Mouse (Mus musculus) embryonic fibroblast, embryonic 13.5 days (primary cell): Measurements from ENCODE around the gene 6030408B16Rik.

ENCODE experiments used
- CTCF ChIP-seq: IDR thresholded peaks from 2 replicates; pipeline ENCODE4 v1.5.1; 2011; ENCODE audit warnings: mild to moderate bottlenecking, control low read depth, low read length, moderate library complexity, borderline replicate concordance; ENCODE audit not compliant: insufficient read depth
- POLR2A ChIP-seq: IDR thresholded peaks from 2 replicates; pipeline ENCODE4 v1.6.1; 2011; ENCODE audit warnings: low read depth, mild to moderate bottlenecking, control low read depth, low read length, moderate library complexity

DNA sequence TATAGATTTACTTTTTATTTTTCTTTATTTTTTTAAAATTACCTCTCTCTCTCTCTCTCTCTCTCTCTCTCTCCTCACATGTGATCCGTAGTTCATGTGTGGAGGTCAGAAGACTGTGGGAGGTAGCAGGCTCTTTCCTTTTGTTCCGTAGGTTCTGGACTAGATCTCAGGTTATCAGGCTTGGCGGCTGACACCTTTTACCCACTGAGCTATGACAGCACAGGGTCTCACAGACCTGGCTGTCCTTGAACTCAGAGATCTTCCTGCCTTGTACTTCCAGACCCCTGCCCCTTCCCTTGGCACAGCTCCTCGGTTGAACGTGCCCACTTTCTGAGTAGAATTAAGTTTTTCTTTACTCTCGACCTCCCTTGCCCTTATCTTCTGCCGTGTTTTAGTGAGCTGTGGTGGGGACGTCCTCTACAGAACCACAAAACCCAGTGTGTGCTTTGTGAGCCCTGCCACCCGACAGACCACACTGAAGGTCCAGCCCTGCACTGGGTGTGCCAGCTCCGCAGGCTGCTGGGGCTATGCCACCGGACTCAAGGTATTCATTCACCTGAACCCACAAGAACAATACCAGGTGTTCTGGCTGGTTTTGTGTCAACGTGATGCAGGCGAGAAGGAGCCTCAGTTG is 23.4 kb downstream of the 6030408B16Rik start:
- no peak for TF ChIP-seq CTCF
- TF ChIP-seq POLR2A, result no peak
